Mouse (Mus musculus) midbrain, postnatal 0 days (tissue): ENCODE measurements around the gene Dtx2. TPM values are rescaled to one million over a fixed set of nuclear protein-coding genes. Genes with fewer than 3 reads are reported as not detected.

Experiments used
- ATAC-seq: fragments of 200-750 bp; cut with Nextera tagmentation; 2 replicates; pipeline ENCODE4 v1.8.0; 2017; ENCODE audit warnings: moderate number of reproducible peaks, mild to moderate bottlenecking, moderate TSS enrichment, moderate library complexity; ENCODE audit not compliant: low FRiP score
- DNase-seq: peaks from one replicate; pipeline ENCODE4 v3.0.0-alpha.2; 2015; ENCODE audit warnings: low spot score
- H3K27ac ChIP-seq: fragments of 300-500 bp; sonication (generic); 2 replicates; pipeline ENCODE4 v1.5.1; 2014; ENCODE audit warnings: low read depth, mild to moderate bottlenecking, low read length, mixed read lengths
- H3K27me3 ChIP-seq: fragments of 300-500 bp; sonication (generic); 2 replicates; pipeline ENCODE4 v1.6.1; 2014; ENCODE audit warnings: low read length, control low read depth, mixed read lengths; ENCODE audit not compliant: insufficient read depth
- H3K36me3 ChIP-seq: fragments of 300-500 bp; sonication (generic); 2 replicates; pipeline ENCODE4 v1.6.1; 2014; ENCODE audit warnings: low read length, control low read depth, mixed read lengths; ENCODE audit not compliant: insufficient read depth
- H3K4me1 ChIP-seq: fragments of 300-500 bp; sonication (generic); 2 replicates; pipeline ENCODE4 v1.6.1; 2014; ENCODE audit warnings: mild to moderate bottlenecking, control low read depth, antibody characterized with exemption, low read length, mixed read lengths; ENCODE audit not compliant: insufficient read depth
- H3K4me2 ChIP-seq: fragments of 300-500 bp; sonication (generic); 2 replicates; pipeline ENCODE4 v1.6.1; 2014; ENCODE audit warnings: low read depth, mild to moderate bottlenecking, low read length, mixed read lengths; ENCODE audit not compliant: poor library complexity, severe bottlenecking
- H3K4me3 ChIP-seq: fragments of 300-500 bp; sonication (generic); 2 replicates; pipeline ENCODE4 v1.5.1; 2014; ENCODE audit warnings: low read depth, mild to moderate bottlenecking, low read length, moderate library complexity
- H3K9ac ChIP-seq: fragments of 300-500 bp; sonication (generic); replicated peaks from 2 replicates; pipeline ENCODE4 v1.6.1; 2014; ENCODE audit warnings: mild to moderate bottlenecking, low read length, moderate library complexity, mixed read lengths; ENCODE audit not compliant: poor library complexity, severe bottlenecking
- H3K9me3 ChIP-seq: fragments of 300-500 bp; sonication (generic); 2 replicates; pipeline ENCODE4 v1.6.1; 2016; ENCODE audit warnings: low read length, control low read depth
- CTCF ChIP-seq: IDR thresholded peaks from 2 replicates; pipeline ENCODE4 v1.5.1; 2016; ENCODE audit warnings: antibody characterized with exemption, mild to moderate bottlenecking
- WGBS: fragments of 180-500 bp; shearing (Covaris S2); extraction: QIAGEN DNeasy Blood & Tissue Kit; methylation state at CpG from one replicate; pipeline ENCODE4 v1.1.7; 2014; 5-methylcytosine and 5-hydroxymethylcytosine counted together
- polyA plus RNA-seq: library from polyadenylated mRNA; unstranded; fragments of >200 nt; fragmentation: Nextera tagmentation; extraction: Ambion mirVana; gene quantifications from 2 replicates; pipeline ENCODE4 v1.2.1, GENCODE M21; 2015
- total RNA-seq: library from RNA; depleted of rRNA; stranded (reverse); fragments of >200 nt; gene quantifications from 2 replicates; pipeline ENCODE4 v1.2.3, GENCODE M21; 2014

The Dtx2 gene
- total and polyA plus RNA-seq, 2 experiments from 2014 or later = 20.1 to 25.4 TPM

- Histone ChIP-seq H3K4me2 (0 out of 2 replicates have a peak overlapping the region, but pooled peaks have one; percentile 1), H3K27ac (peak overlapping the region; percentile 85; the same call in 1 of the 2 replicates), H3K27me3 (no peaks in the 10 kb centered on the region), H3K9me3 (no peaks in the 10 kb centered on the region), H3K9ac (no peak overlapping the region), H3K4me3 (peak overlapping the region; percentile 71), H3K4me1 (peaks cover 11% of the 10 kb centered on the region; the same call in 1 of the 2 replicates), H3K36me3 (no peaks in the 10 kb centered on the region)
- ATAC-seq (0 out of 2 replicates have a peak, but pooled peaks have one; percentile 18), DNase-seq (no peak)
- 61% methylated on average over 8 of the region's 8 CpGs for WGBS
- TF ChIP-seq CTCF = no peak
These were observed 270 bp upstream of the Dtx2 start for GRCm38 (mm10) chr5:135994335-135994724.

- peaks cover 11% of the 10 kb centered on the region; the same call in 1 of the 2 replicates for H3K4me1 ChIP-seq
- no peak overlapping the region for H3K4me3 ChIP-seq
- H3K27ac ChIP-seq = no peak overlapping the region
- DNase-seq = no peak
- H3K27me3 ChIP-seq = no peaks in the 10 kb centered on the region
- no peak for TF ChIP-seq CTCF
- no peak overlapping the region for H3K4me2 ChIP-seq
- no peak overlapping the region for H3K9ac ChIP-seq
- WGBS = 93% methylated on average over 8 of the region's 8 CpGs
- H3K9me3 ChIP-seq = no peaks in the 10 kb centered on the region
- H3K36me3 ChIP-seq = no peaks in the 10 kb centered on the region
- ATAC-seq = no peak
These were observed 1.6 kb downstream of the Dtx2 start for GRCm38 (mm10) chr5:135996162-135996561.

- no peak for ATAC-seq
- H3K27me3 ChIP-seq = no peaks in the 10 kb centered on the region
- H3K9ac ChIP-seq = no peak overlapping the region
- peaks cover 4% of the 10 kb centered on the region; the same call in 1 of the 2 replicates for H3K36me3 ChIP-seq
- H3K4me2 ChIP-seq = no peak overlapping the region
- TF ChIP-seq CTCF = no peak
- no peaks in the 10 kb centered on the region for H3K9me3 ChIP-seq
- no peak overlapping the region for H3K27ac ChIP-seq
- no peak for DNase-seq
- no peak overlapping the region for H3K4me3 ChIP-seq
- 91% methylated on average over 6 of the region's 6 CpGs for WGBS
- 0 out of 2 replicates have a peak, but pooled peaks cover 2% of the 10 kb centered on the region for H3K4me1 ChIP-seq
These were observed 6.6 kb downstream of the Dtx2 start for GRCm38 (mm10) chr5:136001222-136001621.

GRCm38 (mm10) chr5:136002325-136002724 is 7.7 kb downstream of the Dtx2 start:
- DNase-seq (no peak), ATAC-seq (no peak)
- no peaks in the 10 kb centered on the region for H3K27me3 ChIP-seq
- no peak overlapping the region for H3K4me3 ChIP-seq
- no peak overlapping the region for H3K27ac ChIP-seq
- WGBS = 73% methylated on average over 2 of the region's 2 CpGs
- no peak overlapping the region for H3K4me2 ChIP-seq
- no peak overlapping the region for H3K9ac ChIP-seq
- H3K9me3 ChIP-seq = no peaks in the 10 kb centered on the region
- peaks cover 4% of the 10 kb centered on the region; the same call in 1 of the 2 replicates for H3K36me3 ChIP-seq
- H3K4me1 ChIP-seq = no peaks in the 10 kb centered on the region
- TF ChIP-seq CTCF = no peak

GRCm38 (mm10) chr5:136002751-136003151 is 8.2 kb downstream of the Dtx2 start:
- Histone ChIP-seq H3K9ac (no peak overlapping the region), H3K4me1 (no peaks in the 10 kb centered on the region), H3K36me3 (peaks cover 4% of the 10 kb centered on the region; the same call in 1 of the 2 replicates), H3K27me3 (no peaks in the 10 kb centered on the region), H3K27ac (no peak overlapping the region), H3K4me3 (no peak overlapping the region), H3K4me2 (no peak overlapping the region), H3K9me3 (no peaks in the 10 kb centered on the region)
- TF ChIP-seq CTCF = no peak
- WGBS = 29% methylated on average over 3 of the region's 3 CpGs
- no peak for ATAC-seq
- DNase-seq = no peak

- WGBS = 84% methylated on average over 4 of the region's 4 CpGs
These were observed 9.9 kb downstream of the Dtx2 start for GRCm38 (mm10) chr5:136004537-136004936.

More at GRCm38 (mm10) chr5:136004537-136004936, 9.9 kb downstream of the Dtx2 start:
- H3K27ac ChIP-seq = no peak overlapping the region
- DNase-seq (no peak), ATAC-seq (no peak)
- no peak overlapping the region for H3K4me2 ChIP-seq
- no peaks in the 10 kb centered on the region for H3K4me1 ChIP-seq
- TF ChIP-seq CTCF = no peak
- no peaks in the 10 kb centered on the region for H3K9me3 ChIP-seq
- H3K4me3 ChIP-seq = no peak overlapping the region
- H3K9ac ChIP-seq = no peak overlapping the region
- no peaks in the 10 kb centered on the region for H3K27me3 ChIP-seq
- H3K36me3 ChIP-seq = peaks cover 4% of the 10 kb centered on the region; the same call in 1 of the 2 replicates
